Mouse (Mus musculus): Measurements from ENCODE around the gene BC034090. TPM values are rescaled to one million over a fixed set of nuclear protein-coding genes. Genes with fewer than 3 reads are reported as not detected.

Gene BC034090
- polyA plus RNA-seq (2015; fragmentation: Nextera tagmentation; extraction: Ambion mirVana) = 1.5 and 2.5 TPM in 2 replicates

DNA sequence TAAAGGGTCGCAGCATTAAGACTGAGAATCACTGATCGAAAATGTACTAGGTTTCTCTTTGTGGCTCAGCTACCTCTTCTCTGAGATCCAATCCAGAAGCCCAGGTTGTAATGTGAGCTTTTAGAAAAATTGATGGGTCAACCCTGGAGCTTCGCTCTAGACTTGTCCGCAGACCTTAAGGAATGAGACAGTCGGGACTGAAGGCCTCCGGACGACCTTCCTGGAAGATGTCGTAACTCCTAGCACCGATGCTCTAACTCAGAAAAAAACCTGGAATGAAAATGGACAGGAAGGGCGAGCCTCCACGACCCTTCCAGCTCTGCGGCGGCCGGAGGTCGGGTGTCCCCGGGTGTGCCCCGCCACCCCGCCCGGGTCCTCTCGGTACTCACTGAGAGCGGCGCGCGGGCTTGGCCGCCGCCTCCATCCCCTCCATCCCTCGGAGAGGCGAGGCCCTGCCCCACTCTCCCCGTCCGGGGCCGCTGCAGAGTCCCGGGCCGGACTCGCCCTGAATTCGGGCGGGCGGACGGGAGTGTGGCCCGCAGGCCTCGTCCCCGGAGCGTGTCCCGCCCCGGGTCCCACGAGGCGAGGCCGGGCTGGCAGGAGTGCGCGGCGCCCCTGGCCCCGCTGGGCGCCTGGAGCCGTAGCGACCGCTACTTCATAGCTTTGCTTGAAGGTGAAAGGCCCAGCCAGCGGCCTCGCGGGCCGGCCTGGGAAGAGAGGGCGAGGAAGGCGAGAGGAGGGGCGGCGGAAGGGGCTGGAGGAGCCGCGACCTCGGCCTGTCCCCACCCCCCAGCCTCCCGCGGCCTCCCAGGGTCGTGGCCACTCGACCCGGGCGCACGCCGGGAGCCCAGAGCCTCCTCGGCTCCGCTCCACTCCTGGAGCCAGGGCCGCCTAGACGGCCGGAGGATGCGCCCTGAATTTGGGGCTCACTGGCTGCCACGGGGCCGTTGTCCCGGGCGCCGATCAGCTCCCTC is at the start of gene BC034090:
BC034090 (minus strand) TSS at position 648 of the 974 bp plus-strand sequence.
- peak; percentile 86 for ATAC-seq
- Histone ChIP-seq H3K9me3 (ENCODE audit: control insufficient read depth, low read length) (no peaks in the 10 kb centered on the region), H3K36me3 (ENCODE audit: control insufficient read depth, insufficient read depth, low read length) (no peaks in the 10 kb centered on the region), H3K4me3 (ENCODE audit: low read length) (peak within 1 kb of the TSS; percentile 65), H3K27ac (ENCODE audit: low read length) (peak within 1 kb of the TSS; percentile 82), H3K27me3 (replicated peaks; ENCODE audit: control insufficient read depth, insufficient read depth, low read length) (peaks cover 18% of the 10 kb centered on the region), H3K9ac (ENCODE audit: low read depth, low read length) (peak within 1 kb of the TSS; percentile 83), H3K4me2 (ENCODE audit: low read depth, low read length) (peak within 1 kb of the TSS; percentile 88), H3K4me1 (ENCODE audit: control insufficient read depth, insufficient read depth, low read length) (no peaks in the 10 kb centered on the region)
- 3% methylated on average over 70 of the region's 85 CpGs for WGBS

DNA sequence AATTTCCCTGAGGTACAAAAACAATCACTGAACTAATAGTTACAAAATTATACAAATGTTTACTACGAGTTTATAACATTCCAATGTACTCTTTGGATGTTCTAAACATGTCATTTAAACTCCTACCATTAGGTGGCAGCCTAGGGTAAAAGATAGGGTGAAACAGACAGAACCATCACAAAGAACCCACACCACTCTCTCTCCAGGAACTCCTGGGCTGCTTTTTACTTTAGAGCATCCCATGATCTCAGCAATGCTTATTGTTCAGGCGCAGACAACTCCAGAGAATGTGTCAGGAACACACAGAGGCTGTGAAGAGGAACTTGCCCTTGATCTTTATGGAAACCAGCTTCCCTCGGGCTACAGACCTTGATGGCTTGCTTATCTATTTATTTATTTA is 49.2 kb upstream of the BC034090 start:
- Histone ChIP-seq H3K4me1 (ENCODE audit: control insufficient read depth, insufficient read depth, low read length) (no peaks in the 10 kb centered on the region), H3K4me2 (ENCODE audit: low read depth, low read length) (no peak overlapping the region), H3K36me3 (ENCODE audit: control insufficient read depth, insufficient read depth, low read length) (no peaks in the 10 kb centered on the region), H3K27me3 (replicated peaks; ENCODE audit: control insufficient read depth, insufficient read depth, low read length) (no peaks in the 10 kb centered on the region), H3K4me3 (ENCODE audit: low read length) (no peak overlapping the region), H3K9me3 (ENCODE audit: control insufficient read depth, low read length) (no peaks in the 10 kb centered on the region), H3K9ac (ENCODE audit: low read depth, low read length) (no peak overlapping the region), H3K27ac (ENCODE audit: low read length) (no peak overlapping the region)
- 10% methylated on average over 3 of the region's 3 CpGs for WGBS
- ATAC-seq = peak; percentile 44; the same call in 1 of the 2 replicates

DNA sequence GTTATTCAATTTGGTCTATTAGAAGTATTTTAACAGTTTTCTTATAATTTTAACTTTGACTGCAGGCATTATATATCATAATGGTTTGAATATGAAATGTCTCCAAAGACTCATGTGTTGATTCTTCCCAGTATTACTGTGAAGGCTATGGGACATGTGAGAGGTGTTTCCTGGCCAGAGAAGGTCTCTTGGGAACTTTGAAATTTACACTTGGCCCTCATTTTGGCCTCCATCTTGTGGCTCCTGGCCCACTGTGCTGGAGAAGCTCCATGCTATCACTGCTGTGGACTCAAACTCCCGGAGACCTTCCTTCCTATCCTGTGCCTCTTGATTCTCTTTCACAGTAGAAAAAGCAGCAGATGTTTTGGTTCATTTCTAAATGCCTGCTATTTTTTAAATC is 45.2 kb upstream of the BC034090 start:
- ATAC-seq = no peak
- no peaks in the 10 kb centered on the region for H3K4me1 ChIP-seq (ENCODE audit: control insufficient read depth, insufficient read depth, low read length)
- H3K9ac ChIP-seq (ENCODE audit: low read depth, low read length) = no peak overlapping the region
- H3K36me3 ChIP-seq (ENCODE audit: control insufficient read depth, insufficient read depth, low read length) = peaks cover 5% of the 10 kb centered on the region; the same call in 1 of the 2 replicates
- WGBS = 97% methylated on average over 1 of the region's 1 CpGs
- H3K9me3 ChIP-seq (ENCODE audit: control insufficient read depth, low read length) = no peaks in the 10 kb centered on the region
- no peaks in the 10 kb centered on the region for H3K27me3 ChIP-seq (replicated peaks; ENCODE audit: control insufficient read depth, insufficient read depth, low read length)
- H3K4me2 ChIP-seq (ENCODE audit: low read depth, low read length) = no peak overlapping the region
- H3K4me3 ChIP-seq (ENCODE audit: low read length) = no peak overlapping the region
- H3K27ac ChIP-seq (ENCODE audit: low read length) = no peak overlapping the region

DNA sequence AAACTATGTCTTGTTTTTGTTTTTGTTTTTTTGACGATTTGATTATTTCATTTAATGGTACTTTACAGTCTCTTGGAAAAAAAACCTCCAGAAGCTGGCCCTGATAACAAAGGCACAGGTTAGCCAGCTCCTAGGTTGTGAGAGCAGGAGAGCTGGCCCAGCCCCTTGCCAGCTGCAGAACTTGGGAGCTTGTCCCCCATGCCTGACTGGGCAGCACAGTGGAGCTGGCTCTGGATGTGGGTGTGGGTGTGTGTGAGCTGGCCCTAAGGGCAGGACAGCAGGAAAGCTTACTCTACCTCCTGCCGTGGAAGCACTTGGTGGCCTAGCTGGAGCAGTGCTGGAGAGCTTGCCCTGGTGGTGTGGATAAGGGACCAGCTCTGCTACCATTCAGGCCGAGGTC is 43.8 kb upstream of the BC034090 start:
- no peaks in the 10 kb centered on the region for H3K27me3 ChIP-seq (replicated peaks; ENCODE audit: control insufficient read depth, insufficient read depth, low read length)
- WGBS = 78% methylated on average over 3 of the region's 3 CpGs
- H3K4me2 ChIP-seq (ENCODE audit: low read depth, low read length) = no peak overlapping the region
- ATAC-seq = no peak
- peaks cover 5% of the 10 kb centered on the region; the same call in 1 of the 2 replicates for H3K36me3 ChIP-seq (ENCODE audit: control insufficient read depth, insufficient read depth, low read length)
- H3K27ac ChIP-seq (ENCODE audit: low read length) = no peak overlapping the region
- H3K9me3 ChIP-seq (ENCODE audit: control insufficient read depth, low read length) = no peaks in the 10 kb centered on the region
- H3K4me3 ChIP-seq (ENCODE audit: low read length) = no peak overlapping the region
- no peak overlapping the region for H3K9ac ChIP-seq (ENCODE audit: low read depth, low read length)
- no peaks in the 10 kb centered on the region for H3K4me1 ChIP-seq (ENCODE audit: control insufficient read depth, insufficient read depth, low read length)

DNA sequence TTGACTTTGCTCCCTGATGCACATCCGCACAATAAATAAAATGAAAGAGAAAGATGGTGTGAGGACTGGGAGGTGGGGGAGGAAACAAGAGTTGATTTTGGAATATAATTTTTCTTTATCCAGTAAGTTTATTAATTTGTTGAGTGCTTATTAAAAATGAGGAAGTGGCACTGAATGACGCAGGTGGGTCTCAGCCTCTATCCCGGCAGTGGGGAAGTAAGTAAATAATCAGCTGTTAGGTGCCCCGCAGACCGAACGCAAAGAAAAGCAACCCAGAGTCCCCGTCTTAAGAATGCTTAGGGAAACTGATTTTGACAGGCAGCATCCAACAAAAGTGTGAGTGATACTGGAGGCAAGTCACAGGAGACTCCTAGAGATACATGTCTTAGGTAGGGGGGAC is 39.6 kb upstream of the BC034090 start:
- Histone ChIP-seq H3K27ac (ENCODE audit: low read length) (no peak overlapping the region), H3K4me2 (ENCODE audit: low read depth, low read length) (no peak overlapping the region), H3K4me1 (ENCODE audit: control insufficient read depth, insufficient read depth, low read length) (no peaks in the 10 kb centered on the region), H3K36me3 (ENCODE audit: control insufficient read depth, insufficient read depth, low read length) (peaks cover 5% of the 10 kb centered on the region; the same call in 1 of the 2 replicates), H3K4me3 (ENCODE audit: low read length) (no peak overlapping the region), H3K9me3 (ENCODE audit: control insufficient read depth, low read length) (no peaks in the 10 kb centered on the region), H3K27me3 (replicated peaks; ENCODE audit: control insufficient read depth, insufficient read depth, low read length) (no peaks in the 10 kb centered on the region), H3K9ac (ENCODE audit: low read depth, low read length) (no peak overlapping the region)
- ATAC-seq = no peak
- 82% methylated on average over 7 of the region's 7 CpGs for WGBS

DNA sequence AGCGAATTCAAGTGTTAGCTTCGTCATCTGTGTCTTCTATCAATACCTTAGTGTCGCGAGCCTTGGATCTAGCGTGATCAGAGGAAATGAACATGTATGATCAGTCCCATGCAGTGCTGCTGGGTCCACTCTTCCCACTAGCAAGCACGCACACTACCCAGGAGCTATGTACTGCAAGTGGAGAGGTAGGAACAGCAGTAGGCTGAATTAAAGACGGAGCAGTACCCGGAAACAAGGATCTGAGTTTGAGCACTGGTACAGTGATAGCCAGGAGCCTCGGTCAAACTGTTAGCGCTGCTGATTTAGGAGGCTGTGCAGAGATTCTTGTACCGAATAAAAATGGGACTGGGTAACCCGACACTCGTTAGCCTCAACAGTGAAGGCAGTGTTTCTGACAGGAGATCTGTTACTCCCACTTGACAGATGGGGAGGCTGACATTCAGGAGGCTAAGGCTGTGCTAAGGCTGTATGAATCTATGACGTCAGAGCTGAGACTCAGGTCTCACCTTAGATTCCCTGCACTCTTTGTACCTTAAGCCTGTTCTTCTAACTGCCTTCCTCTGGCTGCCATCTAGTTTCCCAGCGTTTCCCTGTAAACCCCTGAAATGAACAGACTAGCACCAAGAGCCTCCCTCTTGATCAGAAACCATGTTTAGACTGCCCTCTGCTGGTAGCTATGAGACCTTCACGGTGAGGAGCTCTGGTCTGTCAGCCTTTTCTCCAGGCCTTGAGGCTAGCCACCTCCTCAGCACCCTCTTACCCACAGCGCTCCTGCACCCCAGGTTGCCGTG is 37.0 kb upstream of the BC034090 start:
- Histone ChIP-seq H3K9ac (ENCODE audit: low read depth, low read length) (no peak overlapping the region), H3K4me3 (ENCODE audit: low read length) (no peak overlapping the region), H3K4me2 (ENCODE audit: low read depth, low read length) (no peak overlapping the region), H3K27ac (ENCODE audit: low read length) (no peak overlapping the region), H3K4me1 (ENCODE audit: control insufficient read depth, insufficient read depth, low read length) (peaks cover 6% of the 10 kb centered on the region; the same call in 1 of the 2 replicates), H3K27me3 (replicated peaks; ENCODE audit: control insufficient read depth, insufficient read depth, low read length) (no peaks in the 10 kb centered on the region), H3K9me3 (ENCODE audit: control insufficient read depth, low read length) (no peaks in the 10 kb centered on the region), H3K36me3 (ENCODE audit: control insufficient read depth, insufficient read depth, low read length) (no peaks in the 10 kb centered on the region)
- peak; percentile 84 for ATAC-seq
- WGBS = 59% methylated on average over 18 of the region's 18 CpGs

DNA sequence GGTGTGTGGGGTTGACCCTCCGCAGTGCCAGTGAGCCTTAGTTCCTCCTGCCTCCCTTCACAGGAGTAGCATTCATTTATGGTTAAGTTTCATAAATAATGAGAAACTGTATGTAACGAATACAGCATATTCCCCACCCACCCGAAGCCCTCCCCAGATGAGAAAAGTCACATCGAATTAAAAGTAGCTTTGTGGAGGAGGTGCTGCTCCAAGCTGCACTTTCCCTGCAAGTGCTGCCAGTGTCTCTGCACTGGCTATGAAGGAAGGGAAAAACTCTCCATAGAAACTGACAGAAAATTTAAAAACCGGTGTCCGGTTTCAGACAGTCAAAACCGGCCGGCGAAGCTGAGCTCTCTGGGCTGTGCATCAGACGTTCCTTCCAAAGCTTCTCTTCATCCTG is 36.1 kb upstream of the BC034090 start:
- ATAC-seq = no peak
- WGBS = 74% methylated on average over 10 of the region's 10 CpGs
- Histone ChIP-seq H3K4me3 (ENCODE audit: low read length) (no peak overlapping the region), H3K4me1 (ENCODE audit: control insufficient read depth, insufficient read depth, low read length) (peaks cover 6% of the 10 kb centered on the region; the same call in 1 of the 2 replicates), H3K27ac (ENCODE audit: low read length) (no peak overlapping the region), H3K4me2 (ENCODE audit: low read depth, low read length) (no peak overlapping the region), H3K9ac (ENCODE audit: low read depth, low read length) (no peak overlapping the region), H3K36me3 (ENCODE audit: control insufficient read depth, insufficient read depth, low read length) (no peaks in the 10 kb centered on the region), H3K9me3 (ENCODE audit: control insufficient read depth, low read length) (no peaks in the 10 kb centered on the region), H3K27me3 (replicated peaks; ENCODE audit: control insufficient read depth, insufficient read depth, low read length) (no peaks in the 10 kb centered on the region)

DNA sequence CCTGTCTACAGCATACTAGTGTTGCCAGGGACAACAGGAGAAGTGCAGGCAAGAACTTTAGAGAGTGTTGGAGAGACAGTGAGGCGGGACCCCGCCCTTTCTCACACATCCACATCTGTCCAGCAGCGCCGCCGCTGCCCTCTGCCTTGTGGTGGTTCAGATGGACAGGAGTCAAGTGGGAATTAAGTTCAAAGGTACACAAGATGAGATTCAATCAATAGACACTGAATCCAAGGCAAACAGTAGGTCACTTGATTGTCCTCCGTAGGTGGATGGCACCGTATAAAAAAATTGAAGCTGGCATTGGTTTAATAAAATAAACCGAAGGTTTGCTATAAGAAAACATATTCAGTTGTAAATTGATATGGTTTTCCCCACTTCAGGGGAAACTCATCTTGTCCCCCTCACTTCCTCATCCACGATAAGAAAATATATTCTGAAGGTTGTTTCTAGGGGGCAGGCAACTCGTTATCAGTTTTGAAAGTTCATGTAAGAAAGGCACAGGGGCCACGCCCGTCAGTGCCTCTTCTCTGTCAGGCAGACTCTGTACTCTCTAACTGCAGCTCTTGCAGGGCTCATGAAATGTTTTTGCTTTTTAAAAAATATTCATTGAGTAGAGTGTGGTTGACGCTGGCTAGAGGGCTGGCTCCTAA is 32.3 kb upstream of the BC034090 start:
- no peaks in the 10 kb centered on the region for H3K27me3 ChIP-seq (replicated peaks; ENCODE audit: control insufficient read depth, insufficient read depth, low read length)
- peaks cover 6% of the 10 kb centered on the region; the same call in 1 of the 2 replicates for H3K4me1 ChIP-seq (ENCODE audit: control insufficient read depth, insufficient read depth, low read length)
- no peak overlapping the region for H3K4me2 ChIP-seq (ENCODE audit: low read depth, low read length)
- no peak overlapping the region for H3K4me3 ChIP-seq (ENCODE audit: low read length)
- H3K9ac ChIP-seq (ENCODE audit: low read depth, low read length) = no peak overlapping the region
- H3K27ac ChIP-seq (ENCODE audit: low read length) = no peak overlapping the region
- ATAC-seq = peak; percentile 50; the same call in 1 of the 2 replicates
- 60% methylated on average over 13 of the region's 13 CpGs for WGBS
- no peaks in the 10 kb centered on the region for H3K9me3 ChIP-seq (ENCODE audit: control insufficient read depth, low read length)
- H3K36me3 ChIP-seq (ENCODE audit: control insufficient read depth, insufficient read depth, low read length) = no peaks in the 10 kb centered on the region

DNA sequence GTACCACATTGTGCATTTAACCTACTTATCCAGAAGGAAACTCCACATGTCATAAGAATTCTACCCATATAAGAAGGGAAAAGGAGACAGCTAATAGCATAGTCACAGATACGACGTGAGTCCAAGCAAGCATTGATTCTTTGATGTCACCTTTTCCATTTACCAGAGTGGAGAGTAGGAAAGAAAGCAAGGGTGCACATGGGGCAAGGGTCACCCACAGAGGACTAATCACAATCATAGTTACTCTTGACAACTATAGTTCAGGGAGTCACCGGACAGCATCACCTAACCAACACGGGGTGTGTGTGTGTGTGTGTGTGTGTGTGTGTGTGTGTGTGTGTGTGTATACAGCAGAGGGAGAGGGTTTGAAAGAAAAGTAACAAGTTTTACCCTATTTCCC is 31.5 kb upstream of the BC034090 start:
- 76% methylated on average over 4 of the region's 4 CpGs for WGBS
- Histone ChIP-seq H3K27ac (ENCODE audit: low read length) (no peak overlapping the region), H3K4me2 (ENCODE audit: low read depth, low read length) (no peak overlapping the region), H3K9me3 (ENCODE audit: control insufficient read depth, low read length) (no peaks in the 10 kb centered on the region), H3K4me3 (ENCODE audit: low read length) (no peak overlapping the region), H3K36me3 (ENCODE audit: control insufficient read depth, insufficient read depth, low read length) (no peaks in the 10 kb centered on the region), H3K4me1 (ENCODE audit: control insufficient read depth, insufficient read depth, low read length) (peaks cover 6% of the 10 kb centered on the region; the same call in 1 of the 2 replicates), H3K9ac (ENCODE audit: low read depth, low read length) (no peak overlapping the region), H3K27me3 (replicated peaks; ENCODE audit: control insufficient read depth, insufficient read depth, low read length) (no peaks in the 10 kb centered on the region)
- ATAC-seq = no peak

All from intestine, embryonic 16.5 days (tissue).